Mouse (Mus musculus): ENCODE data around the gene Myo3b.

DNA sequence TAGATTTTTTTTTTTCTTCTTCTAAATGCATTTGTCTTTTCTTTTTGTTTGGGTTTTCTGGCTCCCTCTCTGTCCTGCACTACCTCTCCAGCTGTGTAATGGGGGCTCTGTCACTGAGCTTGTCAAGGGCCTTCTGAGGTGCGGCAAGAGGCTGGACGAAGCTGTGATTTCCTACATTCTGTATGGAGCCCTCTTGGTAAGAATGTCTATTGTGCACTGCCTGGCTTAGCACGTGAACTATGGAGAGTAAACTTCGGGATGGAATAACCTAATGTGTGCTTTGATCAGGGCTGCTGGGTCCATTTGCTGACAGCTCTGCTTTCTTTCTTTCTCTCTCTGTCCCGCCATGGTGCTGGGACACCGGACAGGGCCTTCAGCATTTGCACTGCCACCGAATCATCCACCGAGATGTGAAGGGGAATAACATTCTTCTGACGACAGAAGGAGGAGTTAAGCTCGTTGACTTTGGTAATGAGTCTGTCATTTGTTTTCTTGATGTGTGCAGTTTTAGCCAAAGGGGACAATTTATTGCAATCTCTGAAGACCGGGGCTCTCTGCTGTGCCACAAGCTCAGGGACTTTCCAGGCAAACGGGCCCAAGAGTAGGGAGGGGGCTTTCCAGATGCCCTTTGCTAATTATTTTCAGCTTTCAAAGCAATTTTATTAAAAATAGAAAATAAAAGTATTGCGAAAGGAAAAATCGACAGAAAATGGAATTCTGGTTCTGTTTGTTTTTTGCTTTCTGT is 66.5 kb downstream of the Myo3b start:
- no peak for TF ChIP-seq CTCF (IDR thresholded peaks at IDR 0.05; ENCODE audit: extremely low read depth, insufficient read length, insufficient replicate concordance, low read depth, low read length)
- no peak for TF ChIP-seq POLR2A (IDR thresholded peaks at IDR 0.05; ENCODE audit: low read depth, low read length)
